Mouse (Mus musculus): ENCODE data around the gene Bckdha.

DNA sequence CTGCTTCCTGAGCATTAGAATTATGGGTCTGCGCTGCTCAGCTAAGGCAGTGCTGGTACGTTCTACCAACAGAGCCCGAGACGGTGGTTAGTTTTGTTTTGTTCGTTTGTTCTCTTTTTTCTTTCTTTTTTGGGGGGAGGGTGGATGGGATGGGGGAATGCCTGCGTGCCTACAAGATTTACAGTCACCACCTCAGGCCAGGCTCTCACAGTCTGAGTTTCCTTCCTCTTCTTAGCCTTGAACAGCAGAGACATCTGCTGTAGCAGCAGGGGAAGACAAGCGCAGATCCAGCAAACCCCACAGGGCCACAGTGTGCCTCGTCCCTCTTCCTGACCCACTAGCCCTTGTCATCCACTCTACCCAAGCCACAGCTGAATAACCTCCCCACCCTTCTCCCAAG lies 7.5 kb downstream of the Bckdha start:
- peak; percentile 34; the same call in 1 of the 2 replicates for TF ChIP-seq CTCF (IDR thresholded peaks at IDR 0.05; ENCODE audit: low read depth)
- TF ChIP-seq EP300 (IDR thresholded peaks at IDR 0.05; ENCODE audit: low read depth) = no peak

Measured in liver, embryonic 14.5 days (tissue).